Mouse (Mus musculus) right cerebral cortex, postnatal 25 days (tissue): ENCODE measurements at regions not wholly inside any gene's neighbourhood (a gene's known extent, or its start where the extent isn't known, plus 50 kb on each side); places are given as distances from the start of the nearest gene placed in this dataset.
A peak's percentile ranks its signal among the peaks of the same experiment; 100 is the strongest.
"Not testable (repeated sequence)": the region's sequence is repeated elsewhere in the genome, so short reads cannot be mapped to it uniquely, and the experiment has no call there.

Source experiments
- DNase-seq: peaks from one replicate; pipeline ENCODE4 v3.0.0; 2022

DNA sequence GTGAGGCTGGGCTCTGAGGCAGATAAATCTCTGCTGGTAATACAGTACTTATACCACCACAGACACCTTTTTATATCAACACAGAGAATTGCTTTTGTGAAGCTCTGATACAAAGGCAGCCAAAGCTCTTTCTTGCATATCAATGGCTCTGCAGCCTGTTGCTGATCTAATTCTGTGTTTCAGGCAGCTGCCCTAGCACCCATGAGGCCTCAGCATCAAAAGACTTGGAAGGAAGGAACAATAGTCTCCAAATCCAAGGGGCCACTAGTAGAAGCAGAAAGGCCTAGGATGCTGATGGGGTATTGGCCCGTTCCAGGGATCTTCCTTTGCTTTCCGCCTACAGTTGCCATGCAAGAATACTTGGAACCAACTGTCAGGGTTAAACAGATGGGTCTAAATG, 887.9 kb downstream of the Gm9195 start:
- no peak for DNase-seq

DNA sequence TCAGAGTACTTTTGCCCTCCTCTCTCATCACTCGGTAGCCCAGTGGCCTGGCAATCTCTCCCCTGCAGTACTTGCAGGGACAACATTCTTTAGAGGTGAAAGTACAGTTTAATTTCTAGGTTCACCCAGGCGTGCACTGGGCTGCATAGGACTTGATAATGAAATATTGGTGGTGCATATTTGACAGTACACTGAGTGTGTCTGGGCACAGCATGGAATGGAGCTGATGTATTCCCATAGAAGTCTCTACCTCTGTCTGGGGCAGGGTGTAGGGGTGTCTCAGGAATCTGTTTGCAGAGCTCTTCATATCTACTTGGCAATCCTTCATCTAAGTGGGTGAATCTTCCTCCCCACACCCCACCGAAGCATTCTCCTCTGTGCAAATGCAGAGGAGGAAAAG, 893.8 kb downstream of the Gm9195 start:
- DNase-seq = no peak

DNA sequence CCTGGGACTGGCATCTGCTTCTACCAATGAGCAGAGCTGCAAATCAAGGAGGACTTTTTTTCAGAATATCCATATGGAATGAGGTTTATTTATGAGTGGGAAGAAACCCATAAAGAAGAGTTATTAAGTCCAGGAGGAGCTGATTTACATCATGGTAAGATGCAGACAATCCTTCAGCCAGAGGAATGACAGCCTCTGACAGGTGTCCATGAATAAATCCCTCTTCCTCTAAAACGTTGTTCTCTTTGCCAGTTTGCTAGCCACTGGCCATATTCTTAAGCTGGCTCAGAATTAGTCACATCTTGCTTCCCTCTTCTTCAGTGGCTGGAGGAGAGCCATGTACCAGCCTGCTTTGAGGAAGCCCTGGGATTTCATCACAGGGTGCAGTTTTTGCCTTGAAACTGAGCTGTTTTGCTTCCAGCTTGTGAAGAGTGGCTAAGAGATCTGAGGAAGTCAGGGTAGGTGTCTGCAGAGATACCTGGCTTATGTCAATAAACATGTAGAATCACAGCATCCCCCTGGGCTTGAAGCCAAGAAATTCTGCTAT, 902.9 kb downstream of the Gm9195 start:
- DNase-seq = peak; percentile 20

GRCm38 (mm10) chr14:71588006-71588405, 903.6 kb downstream of the Gm9195 start:
- DNase-seq = no peak

DNA sequence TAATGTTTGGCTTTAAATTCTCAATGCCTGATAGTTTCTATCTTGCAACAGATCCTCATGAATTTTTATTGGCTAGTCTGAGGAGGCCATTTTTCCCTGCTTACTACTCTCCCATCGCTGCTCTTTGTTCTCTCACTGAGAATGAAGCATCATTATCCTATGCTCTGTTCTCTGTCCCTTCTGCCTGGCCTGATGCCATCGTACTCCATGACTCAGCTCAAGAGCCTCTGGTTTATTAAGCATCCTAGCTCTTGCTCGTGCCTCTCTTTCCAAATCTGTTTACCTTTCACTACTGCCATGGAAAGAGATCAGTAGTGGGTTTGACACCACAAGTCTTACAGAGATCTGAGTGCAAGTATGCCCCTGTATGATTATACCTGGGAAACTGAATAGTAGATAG, 926.8 kb downstream of the Gm9195 start:
- DNase-seq = no peak

GRCm38 (mm10) chr14:71561906-71562305, 929.7 kb downstream of the Gm9195 start:
- no peak for DNase-seq

DNA sequence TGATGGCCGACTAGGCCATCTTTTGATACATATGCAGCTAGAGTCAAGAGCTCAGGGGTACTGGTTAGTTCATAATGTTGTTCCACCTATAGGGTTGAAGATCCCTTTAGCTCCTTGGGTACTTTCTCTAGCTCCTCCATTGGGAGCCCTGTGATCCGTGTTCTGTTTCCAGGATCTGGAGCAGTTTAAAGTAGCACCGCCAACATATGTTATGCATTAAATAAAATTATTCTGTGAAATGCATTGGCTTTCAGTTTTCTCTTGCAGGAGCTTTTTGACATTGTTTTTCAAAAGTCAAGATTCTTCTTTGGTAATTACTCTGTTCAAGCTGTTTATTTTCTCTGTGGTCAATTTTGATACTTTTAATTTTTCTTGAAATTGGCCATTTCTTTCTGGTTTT, 937.3 kb downstream of the Gm9195 start:
- DNase-seq = not testable (repeated sequence)

DNA sequence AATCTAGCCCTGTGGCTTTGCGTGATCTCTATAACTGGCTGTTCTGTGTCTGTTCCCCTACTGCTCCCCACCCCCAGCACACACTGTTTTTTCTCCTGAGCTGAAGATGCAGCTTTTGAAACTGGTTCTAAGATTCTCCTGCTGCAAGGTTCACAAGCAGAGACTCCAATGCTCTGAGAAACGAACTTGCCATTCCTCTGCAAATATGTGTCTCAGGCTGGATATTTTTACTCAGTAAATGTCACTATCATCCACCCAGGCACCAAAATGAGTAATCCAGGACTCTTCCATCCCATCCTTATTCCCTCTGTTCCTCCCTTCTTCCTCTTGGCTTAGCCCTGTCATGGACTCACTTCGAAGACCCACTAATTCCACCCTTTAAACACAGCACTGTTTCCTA, 943.9 kb upstream of the Fam160b2 start:
- DNase-seq = no peak

DNA sequence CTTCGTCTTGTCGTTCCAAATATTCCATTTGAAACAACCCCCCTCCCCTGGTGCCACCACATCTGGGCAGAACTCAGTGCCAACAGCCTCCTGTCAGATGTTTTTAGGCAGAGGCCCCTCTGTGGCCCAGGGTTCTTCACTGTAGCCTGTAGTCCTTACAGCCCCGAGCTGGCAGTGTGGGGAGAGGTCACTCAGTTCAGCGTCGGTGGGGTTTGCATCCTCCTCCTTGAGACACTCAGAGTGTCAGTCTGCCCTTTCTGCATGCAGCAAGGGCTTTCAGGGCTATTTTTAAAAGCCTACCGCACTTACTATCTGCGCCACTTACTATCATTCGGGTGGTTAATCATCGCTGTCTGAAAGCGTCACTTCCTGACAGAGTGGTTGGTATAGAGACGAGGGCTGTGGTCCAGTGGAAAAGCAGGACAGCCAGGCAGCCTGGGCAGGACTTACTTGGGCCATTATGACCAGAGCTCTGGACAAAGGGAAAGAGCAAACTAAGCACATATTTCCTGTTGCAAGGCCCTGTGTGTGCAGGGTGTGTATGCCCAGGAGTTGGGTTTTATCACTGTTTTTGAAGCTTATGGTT, 932.5 kb upstream of the Fam160b2 start:
- no peak for DNase-seq

DNA sequence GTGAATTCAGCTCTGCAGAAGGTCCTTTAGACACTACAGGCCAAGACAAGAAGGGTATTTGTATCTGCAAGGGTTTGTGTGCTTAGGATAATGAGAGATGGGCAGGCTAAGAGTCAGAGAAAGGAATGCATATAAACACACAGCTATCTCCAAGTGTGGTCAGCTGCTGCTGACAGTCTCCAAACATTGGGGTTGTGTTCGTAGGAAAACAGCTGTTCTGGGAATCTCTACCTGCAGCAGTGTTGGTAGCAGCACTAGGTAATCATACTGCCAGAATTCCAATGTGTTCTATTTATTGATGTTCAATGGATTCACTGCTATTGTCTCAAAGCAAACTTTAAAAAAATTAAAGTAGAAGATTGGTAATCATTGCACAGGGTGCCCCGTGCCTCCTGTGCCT, 931.7 kb upstream of the Fam160b2 start:
- DNase-seq = no peak

DNA sequence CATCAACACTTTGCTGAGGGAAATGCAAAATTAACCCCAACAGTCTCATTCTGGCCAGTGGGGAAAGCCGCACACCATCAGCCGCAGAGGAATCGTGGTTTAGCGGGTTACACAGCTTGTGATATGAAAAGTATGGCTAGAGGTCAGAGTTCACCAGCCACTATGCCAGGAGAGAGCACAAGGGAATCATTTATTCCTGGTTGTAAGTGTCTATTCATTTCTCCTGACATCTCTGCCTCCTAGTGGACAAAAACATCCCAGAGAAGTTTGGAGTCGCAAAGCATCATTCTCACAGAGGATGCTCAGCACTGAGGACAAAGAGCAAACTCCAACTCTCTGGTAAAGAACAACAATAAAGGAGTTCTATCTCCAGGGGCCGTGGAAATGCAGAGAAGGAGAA, 930.8 kb upstream of the Fam160b2 start:
- no peak for DNase-seq

DNA sequence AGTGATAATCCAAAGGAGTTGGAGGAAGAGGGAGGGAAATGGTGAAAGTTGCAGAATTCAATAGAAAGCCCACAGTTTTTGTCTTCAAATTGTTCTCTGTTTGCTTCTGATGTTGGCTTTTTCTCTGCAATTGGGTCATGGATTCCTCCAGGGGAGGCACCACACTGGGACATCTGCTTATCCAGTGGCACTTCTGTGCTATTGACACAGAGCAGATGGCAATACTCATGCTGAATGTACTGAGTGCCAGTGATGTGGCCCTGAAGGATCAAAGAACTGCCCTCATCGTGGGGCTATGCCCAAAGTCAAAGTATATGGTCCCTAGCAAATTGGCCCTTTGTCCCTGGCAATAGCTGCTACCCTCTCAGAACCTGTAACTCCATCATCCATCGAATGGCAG, 918.9 kb upstream of the Fam160b2 start:
- DNase-seq = no peak

DNA sequence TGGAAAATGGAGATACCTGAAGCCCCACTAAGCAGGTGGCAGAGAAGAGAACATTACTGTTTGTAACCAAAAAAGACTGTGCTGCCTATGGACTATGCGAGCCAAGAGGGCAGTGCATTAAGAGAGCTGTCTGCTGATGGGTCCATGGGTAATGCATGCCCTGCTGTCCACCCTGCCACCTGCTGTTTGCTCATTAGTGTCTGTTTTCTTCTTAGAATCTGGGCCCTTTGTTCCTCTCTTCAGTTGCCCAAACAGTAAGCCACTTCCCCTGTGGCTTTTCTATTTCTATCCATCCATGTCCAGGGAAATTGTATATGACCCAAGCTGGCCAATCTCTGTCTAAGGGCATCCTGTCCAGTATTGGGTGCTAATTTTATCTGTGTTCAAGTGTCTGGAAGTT, 901.2 kb upstream of the Fam160b2 start:
- no peak for DNase-seq

DNA sequence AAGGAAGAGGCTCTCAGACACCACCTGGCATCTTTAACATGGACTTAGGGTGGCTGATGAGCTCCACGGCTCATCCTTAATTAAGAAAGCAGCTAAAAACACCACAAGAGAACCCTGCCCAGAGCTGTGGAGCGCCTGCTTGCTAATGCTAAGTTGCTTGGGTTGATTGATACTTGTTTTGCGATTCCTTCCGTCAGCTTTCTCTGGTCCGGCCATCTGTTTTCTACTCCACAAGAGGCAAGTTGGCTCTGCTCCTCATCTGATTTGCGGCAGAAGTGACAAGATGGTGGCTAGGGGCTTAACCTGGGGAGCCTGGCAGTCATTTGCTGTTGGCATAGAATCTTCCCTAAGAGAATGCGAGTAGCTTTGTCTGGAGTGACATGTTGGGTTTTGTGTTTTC, 891.6 kb upstream of the Fam160b2 start:
- no peak for DNase-seq

DNA sequence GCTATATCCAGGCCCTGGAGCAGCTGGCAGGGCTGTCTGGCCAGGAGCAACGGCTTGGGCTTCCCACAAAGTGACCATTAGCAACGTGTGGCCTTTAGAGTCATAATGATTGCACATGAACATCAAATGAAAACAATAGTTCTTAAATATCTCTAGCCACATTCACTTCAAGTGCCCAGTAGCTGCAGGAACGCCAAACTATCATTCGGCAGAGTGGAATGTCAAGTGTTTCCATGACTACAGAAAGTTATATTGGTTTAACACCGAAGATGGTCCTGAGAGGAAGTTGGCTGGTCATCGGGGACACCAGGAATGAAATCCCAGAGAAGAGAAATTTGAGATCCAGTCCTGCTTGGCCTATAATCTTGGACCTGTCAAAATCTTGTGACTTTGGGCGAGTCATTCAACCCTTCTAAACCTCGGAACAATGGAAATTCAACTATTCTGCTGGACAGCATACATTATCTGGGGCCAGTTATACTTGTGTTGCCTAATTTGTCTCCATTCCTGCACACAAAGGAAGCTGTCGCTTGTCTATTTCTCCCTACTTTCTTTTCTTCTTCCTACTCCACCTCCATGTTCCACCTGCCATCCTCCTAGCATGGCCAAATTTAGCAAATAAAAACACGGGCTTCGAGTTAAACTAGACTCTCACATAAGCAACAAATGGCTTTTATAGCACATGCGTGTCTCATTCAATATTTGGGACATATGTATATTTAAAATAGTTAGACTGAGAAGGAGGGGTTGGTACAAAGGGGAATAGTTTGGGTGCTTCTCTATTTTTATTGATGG, 886.7 kb upstream of the Fam160b2 start:
- DNase-seq = peak; percentile 12

DNA sequence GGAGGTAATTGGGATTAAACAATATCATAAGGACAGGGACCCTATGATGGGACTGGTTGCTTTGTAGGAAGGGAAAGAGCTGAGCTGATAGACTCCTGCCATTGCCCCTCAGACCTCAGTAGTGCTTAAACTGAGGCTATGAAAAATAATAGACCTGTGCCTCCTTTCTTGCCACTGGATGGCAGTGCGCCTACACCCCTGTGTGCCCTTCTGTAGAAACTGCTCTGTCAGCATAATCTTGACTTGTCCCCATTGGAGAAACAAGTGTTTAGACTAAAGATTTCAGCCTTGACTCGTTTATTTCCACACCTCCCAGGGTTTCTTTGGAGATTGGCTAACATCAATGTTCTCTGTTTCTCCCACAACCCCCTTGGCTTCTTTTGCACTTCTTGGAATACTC, 876.0 kb upstream of the Fam160b2 start:
- no peak for DNase-seq

DNA sequence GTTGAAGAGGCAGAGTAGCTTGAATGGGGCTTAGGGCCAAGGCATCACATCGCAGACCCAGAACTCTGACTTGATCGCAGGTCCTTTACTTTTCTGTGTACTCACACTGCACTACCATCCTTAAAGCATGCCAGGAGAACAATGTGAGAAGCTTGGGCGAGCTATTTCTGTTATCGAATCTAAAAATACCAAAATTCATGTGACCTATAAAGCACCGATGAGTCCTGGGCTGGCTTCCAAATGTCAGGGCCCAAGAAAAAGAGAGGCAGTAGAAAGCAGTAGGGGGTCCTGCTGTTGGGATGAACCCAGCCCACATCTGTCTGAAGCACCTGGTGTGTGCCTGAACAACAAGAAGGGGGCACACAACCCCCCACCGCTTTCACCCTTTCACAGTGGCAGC, 874.3 kb upstream of the Fam160b2 start:
- no peak for DNase-seq

DNA sequence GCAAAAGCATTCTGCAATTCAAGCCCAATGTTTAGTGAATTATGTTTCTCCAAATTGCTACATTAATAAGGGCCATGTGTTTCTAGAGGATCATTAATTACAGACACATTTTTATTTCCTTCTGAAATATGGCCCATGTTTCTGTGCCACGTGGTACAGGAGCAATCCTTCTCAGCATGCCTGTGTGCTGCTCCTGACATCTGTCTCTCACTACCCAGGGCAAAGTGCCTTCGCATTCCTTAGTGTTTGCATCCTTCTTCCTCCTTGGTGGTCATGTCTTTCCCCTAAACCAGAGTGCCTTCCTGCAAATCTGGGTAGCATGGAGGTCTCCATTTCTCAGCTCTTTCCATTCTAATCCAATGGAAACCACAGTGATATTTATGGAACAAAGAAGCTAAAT, 832.7 kb upstream of the Fam160b2 start:
- DNase-seq = no peak
